In genomic region chr11:88608584-88608983, GRCm38 (mm10) we compare ENCODE assay signal across 12 mouse cellular contexts.
DNase-seq lines count a peak whose midpoint lies in the region; ATAC-seq and TF ChIP-seq lines count a peak whose summit lies in the region.
"Had no signal": no experiment of that assay in that cellular context is flagged by ENCODE, and none has a peak within 500 bp of the region (broad histone marks: within the 10 kb centered on the region; RNA-seq: fewer than 3 reads in every experiment).

No protein-coding gene starts in this region.

- no peak overlapping the region for H3K9ac ChIP-seq in neural tube, embryonic 13.5 days

- no peaks in the 10 kb centered on the region for H3K9me3 ChIP-seq in neural tube, embryonic 13.5 days
- H3K9me3 ChIP-seq: hindbrain, embryonic 10.5 days had no signal

- TF ChIP-seq POLR2A in kidney, adult 2 months (IDR thresholded peaks at IDR 0.05; ENCODE audit: low read depth, low read length): no peak
- no peak for TF ChIP-seq POLR2A in myocyte (IDR thresholded peaks at IDR 0.05; ENCODE audit: insufficient read length, low read depth)

- TF ChIP-seq CTCF in kidney, adult 2 months (conservative IDR thresholded peaks at IDR 0.05; ENCODE audit: insufficient read depth, insufficient read length, low read depth, low read length): no peak

- peaks cover 58% of the 10 kb centered on the region for H3K4me1 ChIP-seq in kidney, adult 2 months (ENCODE audit: control insufficient read depth, insufficient read depth, low read length)
- peaks cover 71% of the 10 kb centered on the region for H3K4me1 ChIP-seq in neural tube, embryonic 13.5 days (replicated peaks)

- no peaks in the 10 kb centered on the region for H3K27me3 ChIP-seq in kidney, adult 2 months (replicated peaks; ENCODE audit: control insufficient read depth, insufficient read depth, low read length)
- no peaks in the 10 kb centered on the region for H3K27me3 ChIP-seq in neural tube, embryonic 13.5 days
- H3K27me3 ChIP-seq in myocyte (ENCODE audit: control insufficient read depth, insufficient read depth, insufficient read length): no peaks in the 10 kb centered on the region

- peak overlapping the region; percentile 41; the same call in 1 of the 2 replicates for H3K27ac ChIP-seq in kidney, adult 2 months (ENCODE audit: insufficient read depth, low read depth, low read length)
- H3K27ac ChIP-seq in neural tube, embryonic 13.5 days (replicated peaks): peak overlapping the region; percentile 62; the same call in 1 of the 2 replicates

- ATAC-seq in neural tube, embryonic 13.5 days (ENCODE audit: low read depth): no peak

- no peak overlapping the region for H3ac ChIP-seq in myocyte (ENCODE audit: control insufficient read depth, insufficient read length)

- H3K79me2 ChIP-seq in myocyte (ENCODE audit: control insufficient read depth, insufficient read depth): peaks cover 38% of the 10 kb centered on the region

- no peak overlapping the region for H3K4me3 ChIP-seq in kidney, adult 2 months (ENCODE audit: insufficient read depth, low read depth, low read length)
- H3K4me3 ChIP-seq in neural tube, embryonic 13.5 days: no peak overlapping the region
- no peak overlapping the region for H3K4me3 ChIP-seq in myocyte
- H3K4me3 ChIP-seq: hindbrain, embryonic 10.5 days had no signal

- peak; percentile 66 for DNase-seq in kidney, adult 2 months
- DNase-seq in kidney, adult 11 months: no peak
- DNase-seq in neural tube, embryonic 10.5 days (ENCODE audit: extremely low spot score, low spot score): no peak
- peak; percentile 52 for DNase-seq in adipocyte (ENCODE audit: low spot score)
- DNase-seq in frontal cortex, postnatal 14 days (ENCODE audit: low spot score in 2 of 2): no peak
- DNase-seq: cerebellum, adult 11 months; heart, adult 11 months; kidney, adult 8-10 months; lung, adult 2 months had no signal

- H3K4me2 ChIP-seq in neural tube, embryonic 13.5 days: no peak overlapping the region
- H3K4me2 ChIP-seq in myocyte (ENCODE audit: low read depth): peak overlapping the region; percentile 5

- no peaks in the 10 kb centered on the region for H3K36me3 ChIP-seq in kidney, adult 2 months (ENCODE audit: control insufficient read depth, insufficient read depth, low read length)
- H3K36me3 ChIP-seq in neural tube, embryonic 13.5 days: no peaks in the 10 kb centered on the region
- H3K36me3 ChIP-seq in myocyte (ENCODE audit: control insufficient read depth, insufficient read depth): no peaks in the 10 kb centered on the region

- 39% methylated on average over 4 of the region's 4 CpGs for WGBS in kidney, adult 2 months
- 58% methylated on average over 4 of the region's 4 CpGs for WGBS in neural tube, embryonic 13.5 days

TF ChIP-seq in myocyte, 11 proteins besides CTCF, POLR2A, EP300 and RAD21:
- TF ChIP-seq MYOG (IDR thresholded peaks at IDR 0.05; ENCODE audit: control insufficient read depth in 1 of 3, insufficient read depth in 1 of 3, insufficient read length in 2 of 3, low read depth in 2 of 3) (no peak), CEBPB (IDR thresholded peaks at IDR 0.05; ENCODE audit: insufficient read depth, poor library complexity, severe bottlenecking) (no peak), MAX (IDR thresholded peaks at IDR 0.05; ENCODE audit: low read depth) (no peak), MYOD1 (IDR thresholded peaks at IDR 0.05; ENCODE audit: control insufficient read depth in 1 of 3, insufficient read length in 2 of 3, low read depth in 2 of 3) (no peak), REST (IDR thresholded peaks at IDR 0.05; ENCODE audit: insufficient read depth, insufficient read length) (no peak), SRF (IDR thresholded peaks at IDR 0.05; ENCODE audit: control insufficient read depth, insufficient read length, low read depth) (no peak), TCF12 (IDR thresholded peaks at IDR 0.05; ENCODE audit: insufficient read depth, poor library complexity, severe bottlenecking) (no peak), USF1 (IDR thresholded peaks at IDR 0.05; ENCODE audit: low read depth) (no peak)

Comparison
In these comparisons a context has a peak if more than half of its experiments do, and no peak if none do; other contexts are left out.
1. DNase-seq: peak in kidney, adult 2 months (single experiment) and adipocyte (single experiment); none in kidney, adult 11 months (single experiment), neural tube, embryonic 10.5 days (single experiment) and frontal cortex, postnatal 14 days (0 of 2).